Mouse (Mus musculus): Measurements from ENCODE around the gene Pard3. TPM values are rescaled to one million over a fixed set of nuclear protein-coding genes. Genes with fewer than 3 reads are reported as not detected.

Pard3 gene
- polyA plus RNA-seq, 1 experiment from 2014 or later: 23.7 TPM

DNA sequence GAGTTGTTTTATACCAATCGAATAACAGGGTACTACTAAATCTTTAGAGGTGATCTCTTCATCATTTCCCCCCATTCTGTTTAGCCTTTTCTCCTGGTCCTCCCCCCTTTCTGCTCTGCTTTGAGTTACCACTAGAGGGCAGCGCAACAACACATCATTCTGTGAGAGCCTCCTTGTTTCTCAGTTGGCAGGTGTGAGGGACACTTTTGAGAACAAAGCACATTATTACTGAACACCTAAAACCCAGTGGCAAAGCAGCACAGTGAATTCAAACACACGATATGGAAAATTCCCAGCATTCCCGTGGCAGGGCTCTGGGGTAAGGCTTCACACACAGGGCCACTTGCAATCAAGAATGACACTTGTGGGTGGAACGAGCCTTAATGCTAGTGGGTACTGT is 127.7 kb downstream of the Pard3 start:
- peak; percentile 59 for ATAC-seq
- no peak overlapping the region for H3K27ac ChIP-seq
- WGBS: 29% methylated on average over 5 of the region's 5 CpGs

DNA sequence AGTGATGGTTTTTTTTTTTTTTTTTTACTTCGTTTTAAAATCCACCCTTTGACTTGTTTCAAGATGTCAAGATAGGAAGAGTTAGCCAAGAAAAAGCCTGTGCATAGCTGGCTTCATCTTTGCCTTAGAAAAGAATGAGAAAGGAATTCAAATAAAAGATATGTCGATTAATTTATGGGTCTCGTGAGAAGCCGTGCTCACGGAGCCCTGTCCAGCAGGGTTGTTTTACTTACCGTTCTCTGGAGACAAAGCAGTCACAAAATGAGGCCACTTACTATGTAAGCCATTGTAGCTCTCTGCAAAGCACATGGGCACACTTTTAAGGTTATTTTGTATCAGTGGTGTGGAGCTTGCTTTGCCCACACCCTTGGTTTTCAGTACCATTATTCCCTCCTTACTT is 128.1 kb downstream of the Pard3 start:
- no peak for ATAC-seq
- peaks cover 48% of the 10 kb centered on the region for H3K4me1 ChIP-seq
- H3K27me3 ChIP-seq: no peaks in the 10 kb centered on the region
- no peaks in the 10 kb centered on the region for H3K36me3 ChIP-seq (ENCODE audit: poor library complexity, severe bottlenecking)
- H3K9me3 ChIP-seq (replicated peaks): no peaks in the 10 kb centered on the region
- peak overlapping the region; percentile 57; the same call in 1 of the 2 replicates for H3K27ac ChIP-seq
- H3K9ac ChIP-seq: no peak overlapping the region
- no peak overlapping the region for H3K4me2 ChIP-seq
- H3K4me3 ChIP-seq: no peak overlapping the region
- whole genome bisulfite sequencing: 34% methylated on average over 6 of the region's 6 CpGs

More for the DNA sequence above, 127.7 kb downstream of the Pard3 start:
- Histone ChIP-seq H3K4me3 (no peak overlapping the region), H3K9ac (no peak overlapping the region), H3K36me3 (ENCODE audit: poor library complexity, severe bottlenecking) (no peaks in the 10 kb centered on the region), H3K4me2 (no peak overlapping the region), H3K4me1 (peaks cover 48% of the 10 kb centered on the region), H3K27me3 (no peaks in the 10 kb centered on the region), H3K9me3 (replicated peaks) (no peaks in the 10 kb centered on the region)

- H3K36me3 ChIP-seq (ENCODE audit: poor library complexity, severe bottlenecking): no peaks in the 10 kb centered on the region
- H3K27ac ChIP-seq: peak overlapping the region; percentile 57
- H3K27me3 ChIP-seq: no peaks in the 10 kb centered on the region
- 52% methylated on average over 10 of the region's 10 CpGs for WGBS
- peaks cover 50% of the 10 kb centered on the region for H3K4me1 ChIP-seq
- no peak overlapping the region for H3K9ac ChIP-seq
- H3K4me2 ChIP-seq: no peak overlapping the region
- no peak overlapping the region for H3K4me3 ChIP-seq
- no peaks in the 10 kb centered on the region for H3K9me3 ChIP-seq (replicated peaks)
- ATAC-seq: 0 out of 2 replicates have a peak, but pooled peaks have one; percentile 28
These were observed 128.6 kb downstream of the Pard3 start for GRCm38 (mm10) chr8:127192331-127192730.

DNA sequence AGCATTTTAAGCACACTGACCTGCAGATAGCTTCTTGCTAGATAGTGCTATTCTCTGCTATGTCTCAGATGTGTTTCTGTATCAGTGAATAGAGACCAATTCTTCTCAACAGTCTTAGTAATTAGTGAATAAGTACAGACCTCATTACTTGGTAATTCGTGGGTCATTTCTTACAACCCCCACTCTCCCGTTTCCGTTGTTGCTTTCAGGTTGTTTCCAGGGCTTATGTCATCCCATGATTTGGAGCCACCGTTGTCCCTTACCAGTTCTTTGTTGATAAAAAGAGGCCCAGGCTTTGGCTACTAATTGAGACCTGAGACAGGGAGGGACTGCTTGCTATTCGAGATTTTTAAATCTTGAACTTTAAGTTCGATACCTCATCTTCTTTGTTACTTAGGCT is 129.7 kb downstream of the Pard3 start:
- Histone ChIP-seq H3K9ac (no peak overlapping the region), H3K4me2 (no peak overlapping the region), H3K36me3 (ENCODE audit: poor library complexity, severe bottlenecking) (no peaks in the 10 kb centered on the region), H3K9me3 (replicated peaks) (no peaks in the 10 kb centered on the region), H3K4me3 (no peak overlapping the region), H3K27ac (no peak overlapping the region), H3K4me1 (peaks cover 50% of the 10 kb centered on the region), H3K27me3 (no peaks in the 10 kb centered on the region)
- no peak for ATAC-seq
- WGBS: 20% methylated on average over 6 of the region's 6 CpGs

- 45% methylated on average over 15 of the region's 15 CpGs for WGBS
- no peak overlapping the region for H3K9ac ChIP-seq
- peak overlapping the region; percentile 42 for H3K27ac ChIP-seq
These were observed 131.2 kb downstream of the Pard3 start for GRCm38 (mm10) chr8:127194786-127195407.

DNA sequence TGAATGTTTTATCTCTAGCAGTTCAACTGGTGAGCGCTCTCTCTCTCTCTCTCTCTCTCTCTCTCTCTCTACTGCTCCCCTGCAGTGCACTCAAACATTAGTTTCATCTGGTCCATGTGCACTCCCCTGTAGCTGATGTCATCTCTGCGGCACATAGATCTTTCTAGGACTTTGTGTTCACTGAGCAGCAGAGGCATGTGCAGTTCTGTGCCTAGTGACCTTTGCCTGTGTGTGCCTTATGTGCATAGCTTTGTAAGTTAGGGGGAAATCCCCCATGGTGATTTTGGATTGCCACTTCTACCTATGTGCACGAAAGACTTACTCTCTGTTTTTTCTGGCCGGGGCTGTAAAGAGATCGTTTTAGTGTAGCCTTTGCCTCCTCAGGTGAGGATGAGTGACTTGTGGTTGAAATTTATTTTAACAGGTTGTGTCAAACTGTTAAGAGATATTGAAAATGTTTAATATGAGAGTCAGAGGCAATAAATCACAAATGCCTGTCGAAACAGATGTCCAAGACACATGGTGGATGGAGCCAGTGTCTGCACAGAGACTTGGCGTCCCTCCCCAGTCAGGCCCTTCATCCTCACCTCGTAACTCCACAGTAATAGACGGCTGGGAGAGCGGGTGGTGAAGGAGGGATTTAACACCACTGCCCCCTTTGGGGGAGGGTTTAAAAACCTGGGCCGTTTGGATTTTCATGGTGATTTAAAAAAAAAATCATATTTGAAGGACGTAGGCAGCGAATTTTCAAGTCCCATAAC is 133.0 kb downstream of the Pard3 start:
- no peak overlapping the region for H3K9ac ChIP-seq
- H3K9me3 ChIP-seq (replicated peaks): no peaks in the 10 kb centered on the region
- H3K27me3 ChIP-seq: no peaks in the 10 kb centered on the region
- peaks cover 45% of the 10 kb centered on the region for H3K4me1 ChIP-seq
- H3K4me2 ChIP-seq: no peak overlapping the region
- no peaks in the 10 kb centered on the region for H3K36me3 ChIP-seq (ENCODE audit: poor library complexity, severe bottlenecking)
- H3K27ac ChIP-seq: no peak overlapping the region
- H3K4me3 ChIP-seq: no peak overlapping the region
- no peak for ATAC-seq
- whole genome bisulfite sequencing: 77% methylated on average over 13 of the region's 13 CpGs

More at GRCm38 (mm10) chr8:127194786-127195407, 131.2 kb downstream of the Pard3 start:
- Histone ChIP-seq H3K4me1 (peaks cover 50% of the 10 kb centered on the region), H3K4me2 (no peak overlapping the region), H3K36me3 (ENCODE audit: poor library complexity, severe bottlenecking) (no peaks in the 10 kb centered on the region), H3K9me3 (replicated peaks) (no peaks in the 10 kb centered on the region), H3K27me3 (no peaks in the 10 kb centered on the region), H3K4me3 (no peak overlapping the region)
- no peak for ATAC-seq

- no peaks in the 10 kb centered on the region for H3K27me3 ChIP-seq
- peaks cover 27% of the 10 kb centered on the region for H3K4me1 ChIP-seq
- no peak overlapping the region for H3K4me3 ChIP-seq
- H3K4me2 ChIP-seq: no peak overlapping the region
- no peaks in the 10 kb centered on the region for H3K9me3 ChIP-seq (replicated peaks)
- no peak overlapping the region for H3K27ac ChIP-seq
- no peak overlapping the region for H3K9ac ChIP-seq
- ATAC-seq: no peak
- 15% methylated on average over 4 of the region's 4 CpGs for WGBS
- H3K36me3 ChIP-seq (ENCODE audit: poor library complexity, severe bottlenecking): no peaks in the 10 kb centered on the region
These were observed 143.8 kb downstream of the Pard3 start for GRCm38 (mm10) chr8:127207455-127207854.

- H3K4me3 ChIP-seq: no peak overlapping the region
- H3K4me2 ChIP-seq: no peak overlapping the region
- WGBS: 95% methylated on average over 4 of the region's 4 CpGs
- ATAC-seq: no peak
- H3K4me1 ChIP-seq: peaks cover 37% of the 10 kb centered on the region
- no peaks in the 10 kb centered on the region for H3K9me3 ChIP-seq (replicated peaks)
- H3K27me3 ChIP-seq: no peaks in the 10 kb centered on the region
- H3K27ac ChIP-seq: no peak overlapping the region
- H3K36me3 ChIP-seq (ENCODE audit: poor library complexity, severe bottlenecking): no peaks in the 10 kb centered on the region
- H3K9ac ChIP-seq: no peak overlapping the region
These were observed 146.9 kb downstream of the Pard3 start for GRCm38 (mm10) chr8:127210621-127211020.

- H3K27ac ChIP-seq: peak overlapping the region; percentile 74
- H3K27me3 ChIP-seq: no peaks in the 10 kb centered on the region
- no peak overlapping the region for H3K4me3 ChIP-seq
- H3K9ac ChIP-seq: no peak overlapping the region
- no peaks in the 10 kb centered on the region for H3K36me3 ChIP-seq (ENCODE audit: poor library complexity, severe bottlenecking)
- peak overlapping the region; percentile 10; the same call in 1 of the 2 replicates for H3K4me2 ChIP-seq
- peak; percentile 22; the same call in 1 of the 2 replicates for ATAC-seq
- no peaks in the 10 kb centered on the region for H3K9me3 ChIP-seq (replicated peaks)
- 28% methylated on average over 8 of the region's 8 CpGs for WGBS
- peaks cover 31% of the 10 kb centered on the region for H3K4me1 ChIP-seq
These were observed 150.6 kb downstream of the Pard3 start for GRCm38 (mm10) chr8:127214338-127214737.

GRCm38 (mm10) chr8:127214748-127215433 is 151.2 kb downstream of the Pard3 start:
- H3K27me3 ChIP-seq: no peaks in the 10 kb centered on the region
- no peak overlapping the region for H3K4me3 ChIP-seq
- peak; percentile 83 for ATAC-seq
- H3K4me1 ChIP-seq: peaks cover 37% of the 10 kb centered on the region
- no peaks in the 10 kb centered on the region for H3K9me3 ChIP-seq (replicated peaks)
- no peaks in the 10 kb centered on the region for H3K36me3 ChIP-seq (ENCODE audit: poor library complexity, severe bottlenecking)
- H3K9ac ChIP-seq: no peak overlapping the region
- WGBS: 36% methylated on average over 4 of the region's 4 CpGs
- peak overlapping the region; percentile 10; the same call in 1 of the 2 replicates for H3K4me2 ChIP-seq
- peak overlapping the region; percentile 74 for H3K27ac ChIP-seq

DNA sequence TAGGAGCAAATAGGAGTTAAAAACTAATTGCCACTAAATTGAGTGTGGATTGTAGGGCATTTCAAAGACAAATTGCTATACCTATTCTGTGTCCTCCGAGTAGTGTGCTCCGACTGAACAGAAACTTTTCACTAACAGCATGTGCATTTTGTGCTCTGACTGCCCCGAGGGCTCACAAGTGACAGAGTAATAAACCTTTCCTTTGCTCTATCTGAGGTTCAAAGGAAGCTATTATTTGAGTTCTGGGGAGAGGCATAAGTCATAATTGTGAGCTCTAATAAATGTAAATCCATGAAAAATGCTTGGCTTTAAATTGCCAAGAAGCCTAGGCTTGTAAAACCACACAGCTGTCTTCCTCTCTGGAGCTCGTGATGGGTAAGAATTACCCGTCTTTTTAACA is 156.5 kb downstream of the Pard3 start:
- WGBS: 38% methylated on average over 5 of the region's 5 CpGs
- H3K27ac ChIP-seq: no peak overlapping the region

DNA sequence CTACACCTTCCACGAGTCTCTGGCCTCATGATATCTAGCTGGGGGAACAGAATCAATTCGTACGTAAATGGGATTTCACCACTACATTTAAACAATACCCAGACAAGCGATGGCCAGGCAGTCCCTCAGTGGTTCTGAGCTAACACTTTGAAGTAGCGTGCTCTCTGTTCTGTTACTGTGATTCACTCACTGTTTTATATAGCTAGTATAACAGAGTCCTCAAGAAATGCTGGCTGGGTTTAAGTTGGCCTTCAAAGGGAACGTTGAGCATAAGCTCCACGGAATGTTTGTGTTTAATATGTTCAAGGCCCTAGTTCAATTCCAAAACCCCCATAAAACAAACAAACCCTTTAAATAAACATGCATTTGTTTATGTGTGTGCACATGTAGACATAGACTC is 156.9 kb downstream of the Pard3 start:
- no peak for ATAC-seq

More for the DNA sequence above, 156.5 kb downstream of the Pard3 start:
- no peaks in the 10 kb centered on the region for H3K27me3 ChIP-seq
- peaks cover 36% of the 10 kb centered on the region for H3K4me1 ChIP-seq
- no peak overlapping the region for H3K4me3 ChIP-seq
- no peak for ATAC-seq
- H3K4me2 ChIP-seq: no peak overlapping the region
- H3K9ac ChIP-seq: no peak overlapping the region
- no peaks in the 10 kb centered on the region for H3K9me3 ChIP-seq (replicated peaks)
- H3K36me3 ChIP-seq (ENCODE audit: poor library complexity, severe bottlenecking): no peaks in the 10 kb centered on the region

More for the DNA sequence above, 156.9 kb downstream of the Pard3 start:
- Histone ChIP-seq H3K4me2 (no peak overlapping the region), H3K4me3 (no peak overlapping the region), H3K27ac (no peak overlapping the region), H3K9ac (no peak overlapping the region), H3K36me3 (ENCODE audit: poor library complexity, severe bottlenecking) (no peaks in the 10 kb centered on the region), H3K27me3 (no peaks in the 10 kb centered on the region), H3K9me3 (replicated peaks) (no peaks in the 10 kb centered on the region), H3K4me1 (peaks cover 32% of the 10 kb centered on the region)
- 64% methylated on average over 7 of the region's 7 CpGs for WGBS
